Mouse (Mus musculus): ENCODE results near the gene Ms4a4c. TPM values are rescaled to one million over a fixed set of nuclear protein-coding genes. Genes with fewer than 3 reads are reported as not detected.
"Not testable (repeated sequence)": the region's sequence is repeated elsewhere in the genome, so short reads cannot be mapped to it uniquely, and the experiment has no call there.

Gene Ms4a4c
- total and polyA plus RNA-seq, 3 experiments: not detected

- Histone ChIP-seq H3K27me3 (ENCODE audit: insufficient read depth, low read length) (no peaks in the 10 kb centered on the region), H3K4me3 (ENCODE audit: low read depth, low read length) (no peak overlapping the region), H3K4me1 (ENCODE audit: insufficient read depth, low read depth, low read length) (no peaks in the 10 kb centered on the region), H3K9me3 (replicated peaks) (no peaks in the 10 kb centered on the region), H3K36me3 (replicated peaks) (no peaks in the 10 kb centered on the region)
- no peak for ATAC-seq (ENCODE audit: extremely low read depth, insufficient number of reproducible peaks, low FRiP score, poor library complexity, severe bottlenecking)
- TF ChIP-seq TAL1 (conservative IDR thresholded peaks at IDR 0.05; ENCODE audit: low read depth, low read length) (no peak), POLR2AphosphoS5 (IDR thresholded peaks at IDR 0.05; ENCODE audit: insufficient replicate concordance, low read depth, low read length) (no peak), GATA2 (IDR thresholded peaks at IDR 0.05; ENCODE audit: borderline replicate concordance, low read depth, low read length) (no peak), GATA1 (IDR thresholded peaks at IDR 0.05; ENCODE audit: borderline replicate concordance, low read length) (no peak), CTCF (IDR thresholded peaks at IDR 0.05; ENCODE audit: low read depth, low read length) (no peak)
- no peak for DNase-seq (ENCODE audit: low spot score)
Observed at GRCm38 (mm10) chr19:11435058-11435834, 30.7 kb downstream of the Ms4a4c start.

GRCm38 (mm10) chr19:11443338-11443737, 38.8 kb downstream of the Ms4a4c start, which contains the start of gene Ms4a4b:
Gene Ms4a4b (plus strand): TSS chr19:11443553.
- Histone ChIP-seq H3K4me1 (ENCODE audit: insufficient read depth, low read depth, low read length) (no peaks in the 10 kb centered on the region), H3K36me3 (replicated peaks) (no peaks in the 10 kb centered on the region), H3K4me3 (ENCODE audit: low read depth, low read length) (no peak within 1 kb of the TSS), H3K9me3 (replicated peaks) (no peaks in the 10 kb centered on the region), H3K27me3 (ENCODE audit: insufficient read depth, low read length) (no peaks in the 10 kb centered on the region)
- DNase-seq (ENCODE audit: low spot score) (no peak), ATAC-seq (ENCODE audit: extremely low read depth, insufficient number of reproducible peaks, low FRiP score, poor library complexity, severe bottlenecking) (no peak)
- no peak for TF ChIP-seq GATA2 (IDR thresholded peaks at IDR 0.05; ENCODE audit: borderline replicate concordance, low read depth, low read length)
- TF ChIP-seq TAL1 (conservative IDR thresholded peaks at IDR 0.05; ENCODE audit: low read depth, low read length): no peak
- no peak for TF ChIP-seq CTCF (IDR thresholded peaks at IDR 0.05; ENCODE audit: low read depth, low read length)
- no peak for TF ChIP-seq POLR2AphosphoS5 (IDR thresholded peaks at IDR 0.05; ENCODE audit: insufficient replicate concordance, low read depth, low read length)
- no peak for TF ChIP-seq GATA1 (IDR thresholded peaks at IDR 0.05; ENCODE audit: borderline replicate concordance, low read length)

GRCm38 (mm10) chr19:11443964-11444363, 39.4 kb downstream of the Ms4a4c start:
- ATAC-seq (ENCODE audit: extremely low read depth, insufficient number of reproducible peaks, low FRiP score, poor library complexity, severe bottlenecking) (no peak), DNase-seq (ENCODE audit: low spot score) (no peak)
- no peaks in the 10 kb centered on the region for H3K36me3 ChIP-seq (replicated peaks)
- no peaks in the 10 kb centered on the region for H3K9me3 ChIP-seq (replicated peaks)
- no peaks in the 10 kb centered on the region for H3K27me3 ChIP-seq (ENCODE audit: insufficient read depth, low read length)
- no peak overlapping the region for H3K4me3 ChIP-seq (ENCODE audit: low read depth, low read length)
- no peak for TF ChIP-seq POLR2AphosphoS5 (IDR thresholded peaks at IDR 0.05; ENCODE audit: insufficient replicate concordance, low read depth, low read length)
- TF ChIP-seq GATA2 (IDR thresholded peaks at IDR 0.05; ENCODE audit: borderline replicate concordance, low read depth, low read length): no peak
- no peak for TF ChIP-seq GATA1 (IDR thresholded peaks at IDR 0.05; ENCODE audit: borderline replicate concordance, low read length)
- TF ChIP-seq TAL1 (conservative IDR thresholded peaks at IDR 0.05; ENCODE audit: low read depth, low read length): no peak
- TF ChIP-seq CTCF (IDR thresholded peaks at IDR 0.05; ENCODE audit: low read depth, low read length): no peak
- H3K4me1 ChIP-seq (ENCODE audit: insufficient read depth, low read depth, low read length): no peaks in the 10 kb centered on the region

DNA sequence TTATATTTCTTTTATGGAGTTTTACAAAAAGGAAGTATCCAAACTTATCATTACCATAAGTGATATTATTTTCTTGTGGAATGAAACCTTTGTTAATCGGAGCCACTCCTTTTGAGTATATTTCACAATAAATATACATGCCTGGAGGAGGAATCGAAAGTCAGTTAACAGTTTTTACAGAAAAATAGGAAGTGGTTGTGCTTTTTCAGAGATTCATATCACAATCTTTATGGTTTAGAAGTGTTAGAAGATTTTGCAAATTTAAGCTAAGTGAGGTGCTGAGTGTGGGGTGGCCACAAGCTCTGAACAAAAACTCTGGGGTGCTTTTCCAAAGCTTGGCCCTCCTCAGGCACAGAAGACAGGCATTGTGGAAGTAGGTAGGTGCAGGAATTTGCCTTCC, 42.7 kb downstream of the Ms4a4c start:
- ATAC-seq (ENCODE audit: extremely low read depth, insufficient number of reproducible peaks, low FRiP score, poor library complexity, severe bottlenecking) (no peak), DNase-seq (ENCODE audit: low spot score) (no peak)
- Histone ChIP-seq H3K4me3 (ENCODE audit: low read depth, low read length) (no peak overlapping the region), H3K4me1 (ENCODE audit: insufficient read depth, low read depth, low read length) (no peaks in the 10 kb centered on the region), H3K36me3 (replicated peaks) (no peaks in the 10 kb centered on the region), H3K27me3 (ENCODE audit: insufficient read depth, low read length) (no peaks in the 10 kb centered on the region), H3K9me3 (replicated peaks) (no peaks in the 10 kb centered on the region)
- TF ChIP-seq CTCF (IDR thresholded peaks at IDR 0.05; ENCODE audit: low read depth, low read length) (no peak), TAL1 (conservative IDR thresholded peaks at IDR 0.05; ENCODE audit: low read depth, low read length) (no peak), GATA1 (IDR thresholded peaks at IDR 0.05; ENCODE audit: borderline replicate concordance, low read length) (no peak), GATA2 (IDR thresholded peaks at IDR 0.05; ENCODE audit: borderline replicate concordance, low read depth, low read length) (no peak), POLR2AphosphoS5 (IDR thresholded peaks at IDR 0.05; ENCODE audit: insufficient replicate concordance, low read depth, low read length) (no peak)

DNA sequence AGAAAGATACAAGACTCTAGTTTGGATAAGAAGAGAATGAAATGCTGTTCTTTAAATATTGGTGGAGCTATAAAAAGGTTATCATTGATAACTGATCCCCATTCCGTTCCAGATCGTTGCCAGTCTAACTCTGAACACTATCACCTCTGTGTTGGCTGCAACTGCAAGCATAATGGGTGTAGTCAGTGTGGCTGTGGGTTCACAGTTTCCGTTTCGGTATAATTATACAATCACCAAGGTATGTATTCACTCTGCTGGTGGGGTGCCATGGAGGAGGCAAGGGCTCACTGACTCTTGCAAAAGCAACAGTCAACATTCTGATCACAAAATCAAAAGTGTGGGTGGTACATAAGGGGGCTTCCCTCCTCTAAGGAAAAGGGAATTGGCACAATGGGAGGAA, 54.5 kb downstream of the Ms4a4c start:
- H3K4me3 ChIP-seq (ENCODE audit: low read depth, low read length); H3K9me3 ChIP-seq (replicated peaks); H3K36me3 ChIP-seq (replicated peaks); ATAC-seq (ENCODE audit: extremely low read depth, insufficient number of reproducible peaks, low FRiP score, poor library complexity, severe bottlenecking); H3K27me3 ChIP-seq (ENCODE audit: insufficient read depth, low read length); DNase-seq (ENCODE audit: low spot score); H3K4me1 ChIP-seq (ENCODE audit: insufficient read depth, low read depth, low read length): not testable (repeated sequence)

DNA sequence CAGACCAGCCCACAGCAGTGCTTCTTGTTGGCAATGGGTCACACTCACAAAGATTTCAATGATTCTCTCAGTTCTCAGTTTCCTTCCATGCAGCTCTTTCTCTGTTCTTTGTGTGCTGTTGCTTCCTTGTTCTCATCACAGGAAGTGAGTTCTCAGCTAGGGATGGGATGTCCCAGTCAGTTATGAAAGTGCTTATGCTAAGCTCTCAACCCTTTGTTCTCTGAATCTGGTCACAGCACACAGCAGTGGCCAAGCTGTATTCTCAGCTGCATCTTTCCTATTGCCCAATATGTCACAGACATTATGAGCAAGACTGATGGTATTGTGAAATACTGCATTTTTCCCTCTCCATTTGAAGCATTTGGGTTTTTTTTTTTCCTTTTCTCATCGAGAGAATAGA, 60.2 kb downstream of the Ms4a4c start:
- not testable (repeated sequence) for H3K9me3 ChIP-seq (replicated peaks)

GRCm38 (mm10) chr19:11466471-11466870, 61.9 kb downstream of the Ms4a4c start:
- ATAC-seq (ENCODE audit: extremely low read depth, insufficient number of reproducible peaks, low FRiP score, poor library complexity, severe bottlenecking) (no peak), DNase-seq (ENCODE audit: low spot score) (no peak)
- no peak for TF ChIP-seq POLR2AphosphoS5 (IDR thresholded peaks at IDR 0.05; ENCODE audit: insufficient replicate concordance, low read depth, low read length)
- no peak for TF ChIP-seq GATA1 (IDR thresholded peaks at IDR 0.05; ENCODE audit: borderline replicate concordance, low read length)
- no peak for TF ChIP-seq CTCF (IDR thresholded peaks at IDR 0.05; ENCODE audit: low read depth, low read length)
- TF ChIP-seq GATA2 (IDR thresholded peaks at IDR 0.05; ENCODE audit: borderline replicate concordance, low read depth, low read length): no peak
- TF ChIP-seq TAL1 (conservative IDR thresholded peaks at IDR 0.05; ENCODE audit: low read depth, low read length): no peak
- H3K4me3 ChIP-seq (ENCODE audit: low read depth, low read length): no peak overlapping the region
- H3K4me1 ChIP-seq (ENCODE audit: insufficient read depth, low read depth, low read length): no peaks in the 10 kb centered on the region
- H3K9me3 ChIP-seq (replicated peaks): no peaks in the 10 kb centered on the region
- no peaks in the 10 kb centered on the region for H3K36me3 ChIP-seq (replicated peaks)
- H3K27me3 ChIP-seq (ENCODE audit: insufficient read depth, low read length): peaks cover 16% of the 10 kb centered on the region

More for the DNA sequence above, 60.2 kb downstream of the Ms4a4c start:
- DNase-seq (ENCODE audit: low spot score); H3K4me3 ChIP-seq (ENCODE audit: low read depth, low read length); H3K4me1 ChIP-seq (ENCODE audit: insufficient read depth, low read depth, low read length); H3K36me3 ChIP-seq (replicated peaks); ATAC-seq (ENCODE audit: extremely low read depth, insufficient number of reproducible peaks, low FRiP score, poor library complexity, severe bottlenecking): not testable (repeated sequence)
- H3K27me3 ChIP-seq (ENCODE audit: insufficient read depth, low read length): peaks cover 12% of the 10 kb centered on the region

DNA sequence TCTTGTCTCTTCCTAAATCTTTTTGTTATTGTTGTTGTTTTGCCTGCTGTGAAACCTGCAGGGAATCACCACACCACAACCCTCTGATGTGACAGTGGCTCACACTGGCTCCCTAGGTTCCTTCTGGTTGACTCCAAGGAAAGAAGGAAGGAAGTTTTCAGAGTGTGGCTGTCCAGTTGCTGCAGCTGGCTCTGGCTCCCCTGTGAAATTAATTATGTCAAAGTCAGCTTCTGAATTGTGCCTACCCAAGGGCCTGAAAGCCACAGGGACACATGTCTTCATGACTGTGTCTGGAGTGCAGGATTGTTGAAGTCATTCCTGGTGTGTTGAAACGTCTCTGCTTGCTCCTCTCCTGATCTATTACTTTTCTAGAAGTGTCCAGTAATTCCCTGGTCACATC, 63.8 kb downstream of the Ms4a4c start:
- H3K36me3 ChIP-seq (replicated peaks); H3K4me3 ChIP-seq (ENCODE audit: low read depth, low read length); H3K9me3 ChIP-seq (replicated peaks); ATAC-seq (ENCODE audit: extremely low read depth, insufficient number of reproducible peaks, low FRiP score, poor library complexity, severe bottlenecking); H3K4me1 ChIP-seq (ENCODE audit: insufficient read depth, low read depth, low read length); DNase-seq (ENCODE audit: low spot score): not testable (repeated sequence)
- peaks cover 21% of the 10 kb centered on the region for H3K27me3 ChIP-seq (ENCODE audit: insufficient read depth, low read length)

DNA sequence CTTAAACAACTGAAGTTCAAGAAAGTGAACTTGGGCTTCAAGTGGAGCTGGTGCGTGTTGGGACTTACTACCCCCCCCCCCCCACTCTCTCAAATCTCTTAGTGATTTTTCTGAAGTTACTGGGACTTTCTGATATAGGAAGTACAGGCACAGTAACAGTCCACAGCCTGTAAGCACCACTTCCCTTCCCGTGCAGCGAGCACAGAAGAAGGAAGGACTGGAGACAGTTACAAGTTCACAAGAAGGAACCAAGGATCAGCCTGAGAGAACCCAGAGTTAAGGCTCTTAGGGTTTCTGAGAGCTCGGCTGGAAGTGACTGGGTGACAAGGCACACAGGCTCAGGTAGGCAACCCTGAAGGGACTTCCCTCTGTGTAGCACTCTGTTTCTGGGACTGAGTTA, 64.6 kb downstream of the Ms4a4c start, which contains the start of gene Ms4a6c:
Ms4a6c (plus strand) TSS at position 152 of the 400 bp plus-strand sequence.
- H3K27me3 ChIP-seq (ENCODE audit: insufficient read depth, low read length): peaks cover 21% of the 10 kb centered on the region
- not testable (repeated sequence) for H3K4me1 ChIP-seq (ENCODE audit: insufficient read depth, low read depth, low read length); H3K4me3 ChIP-seq (ENCODE audit: low read depth, low read length); H3K9me3 ChIP-seq (replicated peaks); DNase-seq (ENCODE audit: low spot score); ATAC-seq (ENCODE audit: extremely low read depth, insufficient number of reproducible peaks, low FRiP score, poor library complexity, severe bottlenecking); H3K36me3 ChIP-seq (replicated peaks)
